Mouse (Mus musculus) MEL (cell line): Measurements from ENCODE around the gene Olfr972. TPM values are rescaled to one million over a fixed set of nuclear protein-coding genes. Genes with fewer than 3 reads are reported as not detected.
"Not testable (repeated sequence)": the region's sequence is repeated elsewhere in the genome, so short reads cannot be mapped to it uniquely, and the experiment has no call there.

Experiments
- DNase-seq: peaks from one replicate; pipeline ENCODE4 v3.0.0; 2011; ENCODE audit warnings: low read depth, low spot score
- H3K27ac ChIP-seq: 2 replicates; pipeline ENCODE4 v1.5.1; 2012; ENCODE audit warnings: low read depth, mild to moderate bottlenecking, control low read depth, low read length, moderate library complexity; ENCODE audit not compliant: control insufficient read depth
- H3K27me3 ChIP-seq, 2 experiments: fragments of 150-350 bp in 1 of 2; sonication (generic) in 1 of 2; 2 replicates each; pipeline ENCODE4 v1.6.1; 2012; ENCODE audit warnings: low read length in 2 of 2, mild to moderate bottlenecking in 2 of 2, improper control_type of control experiment in 1 of 2, moderate library complexity in 1 of 2; ENCODE audit not compliant: insufficient read depth in 2 of 2, control insufficient read depth in 1 of 2
- H3K36me3 ChIP-seq, 2 experiments: 2 replicates each; pipeline ENCODE4 v1.6.1; 2012 to 2014; ENCODE audit warnings: low read length in 2 of 2, improper control_type of control experiment in 1 of 2, inconsistent platforms in 1 of 2, mild to moderate bottlenecking in 1 of 2; ENCODE audit not compliant: insufficient read depth in 2 of 2, control insufficient read depth in 1 of 2
- H3K4me1 ChIP-seq, 2 experiments: fragments of 150-350 bp in 1 of 2; sonication (generic) in 1 of 2; 2 replicates each; pipeline ENCODE4 v1.6.1; 2012; ENCODE audit warnings: low read length in 2 of 2, improper control_type of control experiment in 1 of 2, mild to moderate bottlenecking in 1 of 2; ENCODE audit not compliant: insufficient read depth in 2 of 2, control insufficient read depth in 1 of 2
- H3K4me3 ChIP-seq, 2 experiments: fragments of 150-350 bp in 1 of 2; sonication (generic) in 1 of 2; 2 replicates each; pipeline ENCODE4 v1.5.1; 2012; ENCODE audit warnings: low read depth in 2 of 2, low read length in 2 of 2, mild to moderate bottlenecking in 2 of 2, moderate library complexity in 2 of 2, control low read depth in 1 of 2, improper control_type of control experiment in 1 of 2; ENCODE audit not compliant: control insufficient read depth in 1 of 2, insufficient read depth in 1 of 2
- H3K79me2 ChIP-seq: 2 replicates; pipeline ENCODE4 v1.6.1; 2012; ENCODE audit warnings: mild to moderate bottlenecking, low read length, moderate library complexity; ENCODE audit not compliant: control insufficient read depth, poor library complexity, insufficient read depth
- H3K9ac ChIP-seq: 2 replicates; pipeline ENCODE4 v1.6.1; 2012; ENCODE audit warnings: low read depth, mild to moderate bottlenecking, control low read depth, low read length, moderate library complexity; ENCODE audit not compliant: control insufficient read depth, poor library complexity, severe bottlenecking
- H3K9me3 ChIP-seq: fragments of 150-350 bp; sonication (generic); replicated peaks from 2 replicates; pipeline ENCODE4 v1.6.1; 2012; ENCODE audit warnings: mild to moderate bottlenecking, low read length, improper control_type of control experiment, moderate library complexity; ENCODE audit not compliant: insufficient read depth
- BHLHE40 ChIP-seq: IDR thresholded peaks from 2 replicates; pipeline ENCODE4 v1.6.1; 2012; ENCODE audit warnings: low read depth, mild to moderate bottlenecking, inconsistent platforms, low read length, improper control_type of control experiment, borderline replicate concordance
- CHD2 ChIP-seq: IDR thresholded peaks from 2 replicates; pipeline ENCODE4 v1.6.1; 2011; ENCODE audit warnings: low read length, improper control_type of control experiment
- CTCF ChIP-seq, 3 experiments: IDR thresholded peaks in 2 of 3; conservative IDR thresholded peaks in 1 of 3; 2 replicates each; pipeline ENCODE4 v1.5.1; 2011 to 2012; ENCODE audit warnings: low read length in 3 of 3, low read depth in 2 of 3, mild to moderate bottlenecking in 2 of 3, improper control_type of control experiment in 1 of 3, inconsistent platforms in 1 of 3, mixed read lengths in 1 of 3, moderate library complexity in 1 of 3; ENCODE audit not compliant: control insufficient read depth in 1 of 3, insufficient read depth in 1 of 3, poor library complexity in 1 of 3, severe bottlenecking in 1 of 3
- ETS1 ChIP-seq: IDR thresholded peaks from 2 replicates; pipeline ENCODE4 v1.6.1; 2012; ENCODE audit warnings: low read depth, mild to moderate bottlenecking, inconsistent platforms, low read length, improper control_type of control experiment, moderate library complexity
- GABPA ChIP-seq: IDR thresholded peaks from 2 replicates; pipeline ENCODE4 v1.6.1; 2012; ENCODE audit warnings: low read depth, mild to moderate bottlenecking, inconsistent platforms, low read length, improper control_type of control experiment, moderate library complexity
- GATA1 ChIP-seq: IDR thresholded peaks from 2 replicates; pipeline ENCODE4 v1.6.1; 2011; ENCODE audit warnings: low read depth, low read length, improper control_type of control experiment
- HCFC1 ChIP-seq: IDR thresholded peaks from 2 replicates; pipeline ENCODE4 v1.6.1; 2012; ENCODE audit warnings: low read depth, mild to moderate bottlenecking, inconsistent platforms, low read length, improper control_type of control experiment, moderate library complexity
- KAT2A ChIP-seq: conservative IDR thresholded peaks from 2 replicates; pipeline ENCODE4 v1.6.1; 2012; ENCODE audit warnings: low read depth, low read length, improper control_type of control experiment, inconsistent platforms
- MYC ChIP-seq: IDR thresholded peaks from 2 replicates; pipeline ENCODE4 v1.6.1; 2011; ENCODE audit warnings: low read depth, mild to moderate bottlenecking, low read length, improper control_type of control experiment, moderate library complexity
- SMC3 ChIP-seq: IDR thresholded peaks from 2 replicates; pipeline ENCODE4 v1.6.1; 2011; ENCODE audit warnings: low read depth, low read length, improper control_type of control experiment
- TBP ChIP-seq: IDR thresholded peaks from 2 replicates; pipeline ENCODE4 v1.8.0; 2011; ENCODE audit warnings: low read depth, low read length, improper control_type of control experiment
- TCF12 ChIP-seq: IDR thresholded peaks from 2 replicates; pipeline ENCODE4 v1.6.1; 2014; ENCODE audit warnings: low read depth, mild to moderate bottlenecking, inconsistent platforms, low read length, improper control_type of control experiment, moderate library complexity
- USF1 ChIP-seq: IDR thresholded peaks from 2 replicates; pipeline ENCODE4 v1.6.1; 2014; ENCODE audit warnings: low read depth, mild to moderate bottlenecking, inconsistent platforms, low read length, improper control_type of control experiment, moderate library complexity
- USF2 ChIP-seq, 2 experiments: IDR thresholded peaks; 2 replicates each; pipeline ENCODE4 v1.6.1; 2011 to 2012; ENCODE audit warnings: improper control_type of control experiment in 2 of 2, low read length in 2 of 2, borderline replicate concordance in 1 of 2, inconsistent platforms in 1 of 2, low read depth in 1 of 2, mild to moderate bottlenecking in 1 of 2; ENCODE audit not compliant: insufficient read depth in 1 of 2
- ZKSCAN1 ChIP-seq: IDR thresholded peaks from 2 replicates; pipeline ENCODE4 v1.6.1; 2012; ENCODE audit warnings: low read depth, mild to moderate bottlenecking, inconsistent platforms, low read length, improper control_type of control experiment, moderate library complexity
- ZMIZ1 ChIP-seq: IDR thresholded peaks from 2 replicates; pipeline ENCODE4 v1.6.1; 2012; ENCODE audit warnings: low read depth, mild to moderate bottlenecking, inconsistent platforms, low read length, improper control_type of control experiment, moderate library complexity
- ZNF384 ChIP-seq: IDR thresholded peaks from 2 replicates; pipeline ENCODE4 v1.6.1; 2012; ENCODE audit warnings: low read depth, mild to moderate bottlenecking, inconsistent platforms, low read length, improper control_type of control experiment
- polyA plus RNA-seq, 2 experiments: library from polyadenylated mRNA; stranded (reverse) in 1 of 2; unstranded in 1 of 2; fragments of >175 nt in 1 of 2; fragments of >200 nt in 1 of 2; gene quantifications; 2 replicates each; pipeline versions ENCODE4 v1.2.1 to v1.2.4; 2012; ENCODE audit warnings: low replicate concordance in 2 of 2, low read depth in 1 of 2; ENCODE audit not compliant: insufficient read length in 2 of 2, insufficient read depth in 1 of 2, missing spikeins in 1 of 2
- total RNA-seq: library from RNA; depleted of rRNA; stranded (reverse); fragments of 300-350 nt; gene quantifications from 2 replicates; pipeline ENCODE4 v1.2.3, GENCODE M21; 2012; rRNA removed

Gene Olfr972
- total RNA-seq (not detected in 2 replicates), polyA plus RNA-seq (not detected)

GRCm38 (mm10) chr9:39866122-39866521 is at the start of gene Olfr972:
TSS of gene Olfr972 (plus strand) at chr9:39866422.
- Histone ChIP-seq H3K4me1 (no peaks in the 10 kb centered on the region), H3K9me3 (no peaks in the 10 kb centered on the region), H3K79me2 (no peaks in the 10 kb centered on the region), H3K27me3 (no peaks in the 10 kb centered on the region), H3K4me3 (no peak within 1 kb of the TSS), H3K27ac (no peak within 1 kb of the TSS), H3K36me3 (no peaks in the 10 kb centered on the region), H3K9ac (no peak within 1 kb of the TSS)
- no peak for DNase-seq
- TF ChIP-seq GATA1 (no peak), BHLHE40 (no peak), CTCF (IDR thresholded peaks at IDR 0.05 in 2 of 3, conservative IDR thresholded peaks at IDR 0.05 in 1 of 3; ENCODE audit: control insufficient read depth in 1 of 3, insufficient read depth in 1 of 3, low read depth in 2 of 3, low read length in 3 of 3, poor library complexity in 1 of 3, severe bottlenecking in 1 of 3) (no peak), USF1 (no peak), GABPA (no peak), TCF12 (no peak), SMC3 (no peak), MYC (no peak), HCFC1 (no peak), ZNF384 (no peak), ZKSCAN1 (no peak), USF2 (IDR thresholded peaks at IDR 0.05; ENCODE audit: borderline replicate concordance in 1 of 2, insufficient read depth in 1 of 2, low read depth in 1 of 2, low read length in 2 of 2) (no peak), TBP (no peak), KAT2A (no peak), ZMIZ1 (no peak), CHD2 (no peak), ETS1 (no peak)

- not testable (repeated sequence) for H3K4me1 ChIP-seq, H3K4me3 ChIP-seq, DNase-seq, H3K9ac ChIP-seq, H3K27me3 ChIP-seq, H3K79me2 ChIP-seq, H3K9me3 ChIP-seq, H3K27ac ChIP-seq, H3K36me3 ChIP-seq
Observed at GRCm38 (mm10) chr9:39836576-39836975, 29.6 kb upstream of the Olfr972 start, which contains the start of gene Olfr971. TSS of gene Olfr971 (plus strand) at chr9:39836876.

- H3K4me3 ChIP-seq, H3K79me2 ChIP-seq, DNase-seq, H3K27ac ChIP-seq, H3K27me3 ChIP-seq, H3K9ac ChIP-seq, H3K4me1 ChIP-seq, H3K36me3 ChIP-seq, H3K9me3 ChIP-seq: not testable (repeated sequence)
Observed at GRCm38 (mm10) chr9:39871986-39872385, 5.8 kb downstream of the Olfr972 start.

GRCm38 (mm10) chr9:39877541-39878396 is 11.5 kb downstream of the Olfr972 start:
- not testable (repeated sequence) for H3K9ac ChIP-seq, H3K36me3 ChIP-seq, H3K79me2 ChIP-seq, H3K27ac ChIP-seq, H3K9me3 ChIP-seq, DNase-seq, H3K27me3 ChIP-seq, H3K4me1 ChIP-seq, H3K4me3 ChIP-seq
